Mouse (Mus musculus) heart, adult 2 months (tissue): ENCODE results near the gene Zmiz1. TPM values are rescaled to one million over a fixed set of nuclear protein-coding genes. Genes with fewer than 3 reads are reported as not detected.
A peak's percentile ranks its signal among the peaks of the same experiment; 100 is the strongest.

ENCODE experiments used
- DNase-seq, 2 experiments: peaks; one replicate each; pipeline ENCODE4 v3.0.0; 2021
- H3K27ac ChIP-seq: fragments of 200-600 bp; 2 replicates; pipeline ENCODE4 v1.8.1; 2022
- H3K27me3 ChIP-seq: fragments of 200-500 bp; 2 replicates; pipeline ENCODE4 v1.6.1; 2012; ENCODE audit warnings: mild to moderate bottlenecking, low read length, inconsistent platforms, mixed read lengths; ENCODE audit not compliant: control insufficient read depth, insufficient read depth
- H3K36me3 ChIP-seq: fragments of 200-500 bp; 2 replicates; pipeline ENCODE4 v1.6.1; 2012; ENCODE audit warnings: low read length, inconsistent platforms; ENCODE audit not compliant: control insufficient read depth, insufficient read depth
- H3K4me1 ChIP-seq: fragments of 200-500 bp; 2 replicates; pipeline ENCODE4 v1.6.1; 2011; ENCODE audit warnings: low read length; ENCODE audit not compliant: control insufficient read depth, insufficient read depth
- H3K4me3 ChIP-seq: fragments of 200-600 bp; 2 replicates; pipeline ENCODE4 v1.8.1; 2022
- H3K79me2 ChIP-seq: fragments of 200-500 bp; replicated peaks from 2 replicates; pipeline ENCODE4 v1.6.1; 2012; ENCODE audit warnings: mild to moderate bottlenecking, inconsistent platforms, low read length, moderate library complexity, mixed read lengths; ENCODE audit not compliant: control insufficient read depth, insufficient read depth
- H3K9ac ChIP-seq: fragments of 200-500 bp; 2 replicates; pipeline ENCODE4 v1.6.1; 2012; ENCODE audit warnings: low read depth, mild to moderate bottlenecking, control low read depth, inconsistent platforms, low read length, mixed read lengths
- CTCF ChIP-seq: fragments of 200-600 bp; IDR thresholded peaks from 2 replicates; pipeline ENCODE4 v1.8.1; 2022; ENCODE audit warnings: antibody characterized with exemption, mild to moderate bottlenecking, moderate library complexity
- EP300 ChIP-seq: fragments of 200-500 bp; IDR thresholded peaks from 2 replicates; pipeline ENCODE4 v1.6.1; 2011; ENCODE audit warnings: low read depth, low read length, control low read depth; ENCODE audit not compliant: insufficient read depth
- POLR2A ChIP-seq: fragments of 200-500 bp; IDR thresholded peaks from 2 replicates; pipeline ENCODE4 v1.6.1; 2011; ENCODE audit warnings: mild to moderate bottlenecking, low read depth, low read length, control low read depth; ENCODE audit not compliant: insufficient read depth
- WGBS: fragments of 180-500 bp; shearing (Covaris S2); methylation state at CpG from one replicate; pipeline ENCODE4 v1.1.7; 2018; 5-methylcytosine and 5-hydroxymethylcytosine counted together
- intact Hi-C: fragments of 180-260 bp; cut with DNase I; formaldehyde crosslinking; loops from one replicate; pipeline ENCODE4 v1.15.1; 2025
- polyA plus RNA-seq: library from polyadenylated mRNA; depleted of rRNA; stranded (reverse); fragments of >200 nt; gene quantifications from 2 replicates; pipeline ENCODE4 v1.2.3, GENCODE M21; 2012
- total RNA-seq, 2 experiments: library from RNA; stranded (reverse); gene quantifications; 2 replicates each; pipeline ENCODE4 v1.2.3; 2021

The Zmiz1 gene
- total and polyA plus RNA-seq, 3 experiments = 27.1 to 42.0 (median 40.7) TPM

DNA sequence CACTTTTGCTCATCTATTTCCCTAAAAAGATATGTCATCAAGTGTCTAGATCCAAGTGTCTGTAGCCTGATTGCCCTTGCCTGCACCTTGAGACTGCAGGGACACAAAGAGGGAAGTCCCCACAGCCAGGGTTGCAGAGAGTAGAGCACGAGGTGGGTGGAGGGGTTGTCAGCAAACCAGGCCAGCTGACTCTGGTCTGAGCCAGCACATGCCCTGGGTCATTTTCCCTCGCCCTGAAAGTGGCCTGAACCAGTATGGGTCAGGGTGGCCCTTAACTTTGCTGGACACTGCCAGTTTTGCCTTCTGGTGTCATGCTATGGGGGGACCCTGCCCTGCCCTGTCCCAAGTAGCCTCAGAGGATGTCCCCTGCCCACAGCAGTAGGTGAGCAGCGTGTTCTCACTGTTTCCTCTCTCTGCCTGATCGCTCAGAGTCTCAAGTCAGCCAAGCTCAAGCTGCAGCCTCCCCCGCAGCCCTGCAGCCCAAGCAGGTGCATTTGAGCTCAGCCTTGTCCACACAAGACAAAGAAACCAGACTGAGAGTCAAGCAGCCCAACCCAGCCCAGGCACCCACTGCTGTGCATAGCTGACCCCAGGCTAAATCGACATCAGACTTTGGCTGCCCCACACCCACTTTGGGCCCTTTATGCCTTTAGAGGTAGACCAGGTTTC, 14.1 kb downstream of the Zmiz1 start:
- peaks cover 69% of the 10 kb centered on the region for H3K4me1 ChIP-seq
- H3K4me3 ChIP-seq = no peak overlapping the region
- no peak for TF ChIP-seq CTCF
- peak; percentile 61; the same call in 1 of the 2 replicates for TF ChIP-seq EP300
- no peak for TF ChIP-seq POLR2A
- peak overlapping the region; percentile 61 for H3K27ac ChIP-seq
- H3K36me3 ChIP-seq = peaks cover 10% of the 10 kb centered on the region
- intact Hi-C loops = no loop called here
- peaks cover 22% of the 10 kb centered on the region for H3K79me2 ChIP-seq
- peak in 1 of 2 experiments; percentile 74 for DNase-seq
- no peaks in the 10 kb centered on the region for H3K27me3 ChIP-seq
- H3K9ac ChIP-seq = peak overlapping the region; percentile 23
- 30% methylated on average over 6 of the region's 6 CpGs for WGBS

DNA sequence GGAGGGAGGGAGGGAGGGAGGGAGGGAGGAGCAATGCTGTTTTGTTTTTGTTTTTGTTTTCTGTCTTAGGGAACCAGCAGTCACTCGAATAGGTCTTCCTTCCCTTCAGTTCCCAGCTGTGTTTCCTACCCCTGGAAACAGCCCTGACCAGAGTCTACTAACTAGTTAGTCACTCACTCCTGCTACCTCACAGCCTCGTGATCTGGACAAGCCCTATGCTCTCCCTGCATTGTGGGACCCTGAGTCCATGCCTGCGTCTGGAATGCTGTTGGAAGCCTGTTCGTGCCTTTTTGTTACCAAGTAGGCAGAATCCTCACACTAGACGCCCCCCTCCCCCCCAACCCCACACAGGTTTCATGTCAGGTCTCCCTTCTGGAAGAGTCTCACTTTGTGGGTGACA, 15.0 kb downstream of the Zmiz1 start:
- DNase-seq = no peak
- H3K27me3 ChIP-seq = no peaks in the 10 kb centered on the region
- peak overlapping the region; percentile 73; the same call in 1 of the 2 replicates for H3K27ac ChIP-seq
- intact Hi-C loops = no loop called here
- TF ChIP-seq POLR2A (no peak), EP300 (no peak), CTCF (no peak)
- 60% methylated on average over 5 of the region's 5 CpGs for WGBS
- H3K9ac ChIP-seq = no peak overlapping the region
- peaks cover 68% of the 10 kb centered on the region for H3K4me1 ChIP-seq
- peaks cover 5% of the 10 kb centered on the region; the same call in 1 of the 2 replicates for H3K36me3 ChIP-seq
- H3K79me2 ChIP-seq = peaks cover 22% of the 10 kb centered on the region
- no peak overlapping the region for H3K4me3 ChIP-seq

DNA sequence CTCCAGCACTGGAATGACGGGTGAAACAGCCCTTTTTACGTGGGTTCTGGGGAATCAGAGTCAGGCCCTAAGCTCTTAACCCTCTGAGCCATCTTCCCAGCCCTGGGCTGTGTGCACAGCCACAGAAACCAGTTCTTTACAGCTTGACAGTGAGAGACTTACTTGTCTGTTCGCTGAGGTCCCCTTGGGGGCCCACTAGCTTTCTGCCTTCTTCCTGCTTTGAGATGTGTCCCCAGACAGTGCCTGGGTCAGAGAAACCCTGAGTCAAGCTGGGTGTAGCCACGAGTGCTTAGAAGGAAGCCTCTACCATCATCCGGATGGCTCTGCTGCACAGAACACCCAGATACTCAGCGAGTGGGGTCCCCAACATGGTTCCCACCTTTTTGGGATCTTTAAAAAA, 15.7 kb downstream of the Zmiz1 start:
- intact Hi-C loops = no loop called here
- Histone ChIP-seq H3K27ac (peak overlapping the region; percentile 73), H3K4me3 (no peak overlapping the region), H3K79me2 (peaks cover 18% of the 10 kb centered on the region), H3K4me1 (peaks cover 71% of the 10 kb centered on the region), H3K36me3 (peaks cover 5% of the 10 kb centered on the region; the same call in 1 of the 2 replicates), H3K27me3 (no peaks in the 10 kb centered on the region), H3K9ac (no peak overlapping the region)
- TF ChIP-seq EP300 (no peak), CTCF (no peak), POLR2A (no peak)
- 34% methylated on average over 6 of the region's 6 CpGs for WGBS
- no peak for DNase-seq

DNA sequence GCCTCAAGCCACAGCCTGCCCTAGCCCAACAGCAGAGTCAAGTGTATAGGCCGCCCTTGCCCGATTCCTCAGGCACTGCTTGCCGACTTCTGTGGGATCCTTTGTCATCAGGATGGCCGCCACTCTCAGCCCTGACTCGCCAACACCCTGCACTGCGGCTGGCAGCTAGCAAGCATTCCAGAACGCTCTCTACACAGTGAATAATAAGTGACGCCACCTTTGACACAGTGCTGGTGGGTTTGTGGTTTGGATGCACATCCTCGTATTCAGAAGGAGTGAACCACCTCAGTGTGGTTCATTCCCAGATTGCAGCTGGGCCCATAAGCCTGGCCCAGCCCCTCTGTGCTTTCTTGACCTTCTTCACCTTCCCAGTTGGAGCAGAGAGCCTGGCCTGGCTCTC, 17.1 kb downstream of the Zmiz1 start:
- no peak for DNase-seq
- Histone ChIP-seq H3K9ac (peak overlapping the region; percentile 3; the same call in 1 of the 2 replicates), H3K79me2 (peaks cover 12% of the 10 kb centered on the region), H3K27me3 (no peaks in the 10 kb centered on the region), H3K27ac (peak overlapping the region; percentile 73), H3K36me3 (peaks cover 7% of the 10 kb centered on the region; the same call in 1 of the 2 replicates), H3K4me1 (peaks cover 73% of the 10 kb centered on the region), H3K4me3 (no peak overlapping the region)
- no peak for TF ChIP-seq POLR2A
- no peak for TF ChIP-seq CTCF
- no peak for TF ChIP-seq EP300
- 49% methylated on average over 9 of the region's 9 CpGs for WGBS
- intact Hi-C loops = no loop called here

DNA sequence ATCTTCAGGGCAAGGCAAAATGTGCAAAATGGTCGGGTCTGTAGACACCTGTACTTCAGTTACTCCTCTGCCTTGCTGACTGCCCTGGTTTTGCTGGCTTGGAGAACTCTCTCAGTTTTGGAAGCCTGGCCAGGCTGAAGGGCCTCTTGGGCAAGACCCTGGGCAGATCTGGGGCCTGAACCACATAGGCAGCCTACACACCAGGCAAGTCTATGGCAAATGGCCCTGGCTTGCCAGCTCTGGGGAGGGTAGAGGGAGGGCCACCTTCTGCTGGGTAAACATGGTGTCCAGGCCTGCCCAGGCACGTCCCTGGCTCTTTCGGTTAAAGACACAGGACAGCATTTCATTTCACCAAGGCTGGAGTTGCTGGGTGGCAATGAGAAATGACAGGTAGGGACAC, 17.5 kb downstream of the Zmiz1 start:
- H3K4me3 ChIP-seq = no peak overlapping the region
- DNase-seq = no peak

DNA sequence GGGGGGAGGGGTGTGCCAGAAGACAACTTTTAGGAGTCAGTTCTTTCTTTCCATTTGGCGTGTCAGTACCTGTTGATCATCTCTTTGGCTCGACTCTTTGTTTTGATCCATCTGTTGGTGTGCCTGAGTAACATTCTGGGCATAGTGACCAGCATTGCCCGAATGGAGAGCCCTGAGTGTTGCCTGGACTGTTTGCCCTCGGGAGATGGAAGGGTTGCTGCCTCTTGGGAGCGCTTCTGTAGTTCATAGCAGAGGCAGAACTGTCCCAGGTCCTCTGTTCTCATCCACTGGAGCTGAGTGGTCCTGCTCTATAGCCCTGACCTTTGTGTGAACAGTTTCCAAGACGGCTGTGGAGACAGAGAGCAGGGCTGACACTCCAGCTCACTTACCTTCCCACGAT, 18.3 kb downstream of the Zmiz1 start:
- TF ChIP-seq POLR2A (no peak), CTCF (no peak)
- Histone ChIP-seq H3K27ac (peak overlapping the region; percentile 20; the same call in 1 of the 2 replicates), H3K9ac (no peak overlapping the region), H3K36me3 (peaks cover 7% of the 10 kb centered on the region; the same call in 1 of the 2 replicates), H3K4me1 (peaks cover 74% of the 10 kb centered on the region), H3K27me3 (no peaks in the 10 kb centered on the region), H3K79me2 (peaks cover 10% of the 10 kb centered on the region), H3K4me3 (no peak overlapping the region)
- WGBS = 61% methylated on average over 7 of the region's 7 CpGs
- intact Hi-C loops = no loop called here
- no peak for DNase-seq

More for the DNA sequence above, 17.5 kb downstream of the Zmiz1 start:
- intact Hi-C loops = no loop called here
- Histone ChIP-seq H3K36me3 (peaks cover 7% of the 10 kb centered on the region; the same call in 1 of the 2 replicates), H3K27me3 (no peaks in the 10 kb centered on the region), H3K27ac (peak overlapping the region; percentile 73), H3K4me1 (peaks cover 73% of the 10 kb centered on the region), H3K79me2 (peaks cover 10% of the 10 kb centered on the region), H3K9ac (no peak overlapping the region)
- 71% methylated on average over 3 of the region's 3 CpGs for WGBS
- TF ChIP-seq POLR2A = no peak
- no peak for TF ChIP-seq EP300
- no peak for TF ChIP-seq CTCF
